Mouse (Mus musculus): ENCODE data around the gene Galk2.

- no peak for TF ChIP-seq POLR2A (IDR thresholded peaks at IDR 0.05; ENCODE audit: borderline replicate concordance, control insufficient read depth, low read depth, low read length)
- no peak for TF ChIP-seq CTCF (IDR thresholded peaks at IDR 0.05; ENCODE audit: control insufficient read depth, insufficient read depth, low read length)
These were observed 29.0 kb upstream of the Galk2 start for GRCm38 (mm10) chr2:125829924-125830323.
